Mouse (Mus musculus): ENCODE measurements around the gene Tm9sf2. TPM values are rescaled to one million over a fixed set of nuclear protein-coding genes. Genes with fewer than 3 reads are reported as not detected.
A peak's percentile ranks its signal among the peaks of the same experiment; 100 is the strongest.

Tm9sf2 gene
- polyA plus RNA-seq, 1 experiment from 2014 or later: 132 TPM

- Histone ChIP-seq H3K4me1 (ENCODE audit: control insufficient read depth, insufficient read depth, low read length) (peaks cover 17% of the 10 kb centered on the region), H3K27me3 (ENCODE audit: control insufficient read depth, insufficient read depth, low read length) (no peaks in the 10 kb centered on the region), H3K27ac (ENCODE audit: low read depth, low read length) (peak overlapping the region; percentile 86), H3K4me2 (ENCODE audit: low read depth) (peak overlapping the region; percentile 58), H3K9ac (ENCODE audit: low read length) (peak overlapping the region; percentile 97), H3K9me3 (ENCODE audit: control insufficient read depth, low read length) (no peaks in the 10 kb centered on the region), H3K4me3 (ENCODE audit: low read depth, low read length) (peak overlapping the region; percentile 99), H3K36me3 (ENCODE audit: control insufficient read depth, insufficient read depth, low read length) (no peaks in the 10 kb centered on the region)
- ATAC-seq (ENCODE audit: insufficient read depth, low FRiP score, low TSS enrichment) (peak; percentile 42), DNase-seq (ENCODE audit: low spot score) (no peak)
- WGBS: 6% methylated on average over 38 of the region's 44 CpGs
These were observed 810 bp downstream of the Tm9sf2 start for GRCm38 (mm10) chr14:122107481-122108214.

GRCm38 (mm10) chr14:122111681-122112080 is 4.8 kb downstream of the Tm9sf2 start:
- H3K36me3 ChIP-seq (ENCODE audit: control insufficient read depth, insufficient read depth, low read length): no peaks in the 10 kb centered on the region
- H3K9ac ChIP-seq (ENCODE audit: low read length): no peak overlapping the region
- H3K4me3 ChIP-seq (ENCODE audit: low read depth, low read length): no peak overlapping the region
- H3K9me3 ChIP-seq (ENCODE audit: control insufficient read depth, low read length): no peaks in the 10 kb centered on the region
- ATAC-seq (ENCODE audit: insufficient read depth, low FRiP score, low TSS enrichment): no peak
- peaks cover 13% of the 10 kb centered on the region for H3K4me1 ChIP-seq (ENCODE audit: control insufficient read depth, insufficient read depth, low read length)
- no peak for DNase-seq (ENCODE audit: low spot score)
- H3K4me2 ChIP-seq (ENCODE audit: low read depth): no peak overlapping the region
- 94% methylated on average over 2 of the region's 2 CpGs for WGBS
- H3K27me3 ChIP-seq (ENCODE audit: control insufficient read depth, insufficient read depth, low read length): no peaks in the 10 kb centered on the region
- H3K27ac ChIP-seq (ENCODE audit: low read depth, low read length): no peak overlapping the region

- Histone ChIP-seq H3K9ac (ENCODE audit: low read length) (no peak overlapping the region), H3K27ac (ENCODE audit: low read depth, low read length) (no peak overlapping the region), H3K36me3 (ENCODE audit: control insufficient read depth, insufficient read depth, low read length) (no peaks in the 10 kb centered on the region), H3K4me2 (ENCODE audit: low read depth) (no peak overlapping the region), H3K9me3 (ENCODE audit: control insufficient read depth, low read length) (no peaks in the 10 kb centered on the region), H3K27me3 (ENCODE audit: control insufficient read depth, insufficient read depth, low read length) (no peaks in the 10 kb centered on the region), H3K4me1 (ENCODE audit: control insufficient read depth, insufficient read depth, low read length) (peaks cover 13% of the 10 kb centered on the region), H3K4me3 (ENCODE audit: low read depth, low read length) (no peak overlapping the region)
- 87% methylated on average over 5 of the region's 5 CpGs for WGBS
- no peak for DNase-seq (ENCODE audit: low spot score)
- ATAC-seq (ENCODE audit: insufficient read depth, low FRiP score, low TSS enrichment): no peak
These were observed 5.5 kb downstream of the Tm9sf2 start for GRCm38 (mm10) chr14:122112311-122112710.

GRCm38 (mm10) chr14:122116200-122116599 is 9.4 kb downstream of the Tm9sf2 start:
- H3K9ac ChIP-seq (ENCODE audit: low read length): no peak overlapping the region
- no peaks in the 10 kb centered on the region for H3K27me3 ChIP-seq (ENCODE audit: control insufficient read depth, insufficient read depth, low read length)
- H3K4me2 ChIP-seq (ENCODE audit: low read depth): no peak overlapping the region
- no peak overlapping the region for H3K4me3 ChIP-seq (ENCODE audit: low read depth, low read length)
- WGBS: 94% methylated on average over 1 of the region's 1 CpGs
- no peaks in the 10 kb centered on the region for H3K9me3 ChIP-seq (ENCODE audit: control insufficient read depth, low read length)
- H3K27ac ChIP-seq (ENCODE audit: low read depth, low read length): no peak overlapping the region
- no peak for ATAC-seq (ENCODE audit: insufficient read depth, low FRiP score, low TSS enrichment)
- no peaks in the 10 kb centered on the region for H3K4me1 ChIP-seq (ENCODE audit: control insufficient read depth, insufficient read depth, low read length)
- no peaks in the 10 kb centered on the region for H3K36me3 ChIP-seq (ENCODE audit: control insufficient read depth, insufficient read depth, low read length)
- DNase-seq (ENCODE audit: low spot score): no peak

GRCm38 (mm10) chr14:122130111-122130797 is 23.4 kb downstream of the Tm9sf2 start:
- Histone ChIP-seq H3K4me3 (ENCODE audit: low read depth, low read length) (no peak overlapping the region), H3K4me2 (ENCODE audit: low read depth) (no peak overlapping the region), H3K36me3 (ENCODE audit: control insufficient read depth, insufficient read depth, low read length) (no peaks in the 10 kb centered on the region), H3K9me3 (ENCODE audit: control insufficient read depth, low read length) (no peaks in the 10 kb centered on the region), H3K27ac (ENCODE audit: low read depth, low read length) (no peak overlapping the region), H3K27me3 (ENCODE audit: control insufficient read depth, insufficient read depth, low read length) (no peaks in the 10 kb centered on the region), H3K9ac (ENCODE audit: low read length) (no peak overlapping the region), H3K4me1 (ENCODE audit: control insufficient read depth, insufficient read depth, low read length) (no peaks in the 10 kb centered on the region)
- ATAC-seq (ENCODE audit: insufficient read depth, low FRiP score, low TSS enrichment) (no peak), DNase-seq (ENCODE audit: low spot score) (no peak)
- 92% methylated on average over 5 of the region's 5 CpGs for WGBS

GRCm38 (mm10) chr14:122131644-122132043 is 24.8 kb downstream of the Tm9sf2 start:
- no peak for ATAC-seq (ENCODE audit: insufficient read depth, low FRiP score, low TSS enrichment)
- no peak overlapping the region for H3K4me3 ChIP-seq (ENCODE audit: low read depth, low read length)
- no peak overlapping the region for H3K9ac ChIP-seq (ENCODE audit: low read length)
- H3K27me3 ChIP-seq (ENCODE audit: control insufficient read depth, insufficient read depth, low read length): no peaks in the 10 kb centered on the region
- DNase-seq (ENCODE audit: low spot score): no peak
- H3K4me1 ChIP-seq (ENCODE audit: control insufficient read depth, insufficient read depth, low read length): no peaks in the 10 kb centered on the region
- 91% methylated on average over 2 of the region's 2 CpGs for WGBS
- no peaks in the 10 kb centered on the region for H3K9me3 ChIP-seq (ENCODE audit: control insufficient read depth, low read length)
- H3K36me3 ChIP-seq (ENCODE audit: control insufficient read depth, insufficient read depth, low read length): no peaks in the 10 kb centered on the region
- no peak overlapping the region for H3K27ac ChIP-seq (ENCODE audit: low read depth, low read length)
- no peak overlapping the region for H3K4me2 ChIP-seq (ENCODE audit: low read depth)

GRCm38 (mm10) chr14:122136368-122136928 is 29.6 kb downstream of the Tm9sf2 start:
- DNase-seq (ENCODE audit: low spot score): no peak
- no peak for ATAC-seq (ENCODE audit: insufficient read depth, low FRiP score, low TSS enrichment)
- no peak overlapping the region for H3K4me3 ChIP-seq (ENCODE audit: low read depth, low read length)
- no peak overlapping the region for H3K27ac ChIP-seq (ENCODE audit: low read depth, low read length)
- peaks cover 6% of the 10 kb centered on the region for H3K36me3 ChIP-seq (ENCODE audit: control insufficient read depth, insufficient read depth, low read length)
- no peaks in the 10 kb centered on the region for H3K27me3 ChIP-seq (ENCODE audit: control insufficient read depth, insufficient read depth, low read length)
- H3K9me3 ChIP-seq (ENCODE audit: control insufficient read depth, low read length): no peaks in the 10 kb centered on the region
- H3K4me2 ChIP-seq (ENCODE audit: low read depth): no peak overlapping the region
- no peaks in the 10 kb centered on the region for H3K4me1 ChIP-seq (ENCODE audit: control insufficient read depth, insufficient read depth, low read length)
- WGBS: 94% methylated on average over 3 of the region's 3 CpGs
- no peak overlapping the region for H3K9ac ChIP-seq (ENCODE audit: low read length)

GRCm38 (mm10) chr14:122137234-122137633 is 30.4 kb downstream of the Tm9sf2 start:
- WGBS: 95% methylated on average over 7 of the region's 7 CpGs
- Histone ChIP-seq H3K27ac (ENCODE audit: low read depth, low read length) (no peak overlapping the region), H3K9me3 (ENCODE audit: control insufficient read depth, low read length) (no peaks in the 10 kb centered on the region), H3K4me2 (ENCODE audit: low read depth) (no peak overlapping the region), H3K27me3 (ENCODE audit: control insufficient read depth, insufficient read depth, low read length) (no peaks in the 10 kb centered on the region), H3K4me3 (ENCODE audit: low read depth, low read length) (no peak overlapping the region), H3K4me1 (ENCODE audit: control insufficient read depth, insufficient read depth, low read length) (no peaks in the 10 kb centered on the region), H3K9ac (ENCODE audit: low read length) (no peak overlapping the region), H3K36me3 (ENCODE audit: control insufficient read depth, insufficient read depth, low read length) (peaks cover 7% of the 10 kb centered on the region)
- ATAC-seq (ENCODE audit: insufficient read depth, low FRiP score, low TSS enrichment) (no peak), DNase-seq (ENCODE audit: low spot score) (no peak)

Measured in neural tube, embryonic 11.5 days (tissue).